Mouse (Mus musculus): ENCODE measurements around the gene Fads6.

Fads6 gene

GRCm38 (mm10) chr11:115249721-115250404 lies 47.6 kb downstream of the Fads6 start:
- DNase-seq = no peak

- no peak for DNase-seq
Observed at GRCm38 (mm10) chr11:115247945-115248344, 49.5 kb downstream of the Fads6 start.

GRCm38 (mm10) chr11:115247240-115247639 lies 50.2 kb downstream of the Fads6 start:
- DNase-seq = no peak

DNA sequence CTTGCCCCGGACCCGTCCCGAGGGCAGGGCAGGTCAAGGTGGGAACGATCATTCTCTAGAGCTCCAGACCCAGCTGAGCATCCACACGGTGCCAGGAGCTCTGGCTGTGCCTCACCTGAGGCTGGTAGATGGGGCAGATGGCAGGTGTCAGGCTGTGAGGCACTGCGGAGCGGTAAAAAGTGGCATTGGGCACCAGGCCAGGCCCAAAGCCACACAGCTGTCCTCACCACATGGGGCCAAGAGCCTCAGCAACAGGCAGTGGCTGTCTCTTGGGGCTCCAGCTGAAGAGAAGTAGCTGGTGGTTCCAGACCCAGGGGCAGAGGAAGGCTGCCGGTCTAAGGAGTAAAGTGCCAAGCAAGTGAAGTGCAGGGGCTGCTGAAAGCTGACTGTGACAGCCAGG lies 51.1 kb downstream of the Fads6 start:
- peak; percentile 73 for DNase-seq

- DNase-seq = no peak
Observed at GRCm38 (mm10) chr11:115244840-115245239, 52.6 kb downstream of the Fads6 start.

GRCm38 (mm10) chr11:115243783-115244182 lies 53.7 kb downstream of the Fads6 start:
- no peak for DNase-seq

DNA sequence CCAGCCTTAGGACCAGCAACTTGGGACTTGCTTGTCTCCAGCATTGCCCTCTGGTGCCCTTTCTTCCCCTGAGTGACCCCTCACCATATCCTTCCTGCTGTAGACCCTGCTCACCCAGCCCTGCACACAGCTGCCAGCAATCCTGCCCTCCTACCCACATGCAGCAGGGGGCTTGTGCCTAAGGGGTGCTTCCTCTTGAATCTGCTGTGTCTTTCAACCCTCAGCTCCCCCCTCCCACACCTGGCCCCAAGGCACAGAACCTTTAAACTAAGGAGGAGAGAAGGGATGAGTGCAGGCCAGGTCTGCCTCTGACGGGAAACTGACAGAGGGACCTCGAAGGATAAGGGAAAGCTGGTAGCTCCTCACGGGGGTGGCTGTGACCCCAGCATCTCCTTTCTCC lies 54.7 kb downstream of the Fads6 start:
- DNase-seq = no peak

DNA sequence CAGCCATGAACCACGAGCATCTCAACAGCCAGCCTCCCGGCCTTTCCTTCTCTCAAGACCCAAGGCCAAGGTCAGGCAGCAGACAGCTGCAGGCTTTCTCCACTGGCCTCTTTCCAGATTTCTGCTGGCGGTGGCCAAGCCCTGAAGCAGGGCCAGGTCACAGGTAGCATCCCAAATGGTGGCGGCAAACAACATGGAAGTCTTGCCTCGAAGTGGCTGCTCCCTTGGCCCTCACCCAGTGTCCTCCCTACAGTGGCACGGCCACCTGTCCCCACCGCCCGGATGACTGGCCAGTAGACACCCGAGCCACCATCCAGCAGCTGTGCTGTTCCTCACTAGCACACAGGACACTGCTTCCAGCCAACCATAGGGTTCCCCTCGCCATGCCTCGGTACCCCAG lies 56.1 kb downstream of the Fads6 start:
- no peak for DNase-seq

- no peak for DNase-seq
Observed at GRCm38 (mm10) chr11:115236570-115236969, 60.9 kb downstream of the Fads6 start.

DNA sequence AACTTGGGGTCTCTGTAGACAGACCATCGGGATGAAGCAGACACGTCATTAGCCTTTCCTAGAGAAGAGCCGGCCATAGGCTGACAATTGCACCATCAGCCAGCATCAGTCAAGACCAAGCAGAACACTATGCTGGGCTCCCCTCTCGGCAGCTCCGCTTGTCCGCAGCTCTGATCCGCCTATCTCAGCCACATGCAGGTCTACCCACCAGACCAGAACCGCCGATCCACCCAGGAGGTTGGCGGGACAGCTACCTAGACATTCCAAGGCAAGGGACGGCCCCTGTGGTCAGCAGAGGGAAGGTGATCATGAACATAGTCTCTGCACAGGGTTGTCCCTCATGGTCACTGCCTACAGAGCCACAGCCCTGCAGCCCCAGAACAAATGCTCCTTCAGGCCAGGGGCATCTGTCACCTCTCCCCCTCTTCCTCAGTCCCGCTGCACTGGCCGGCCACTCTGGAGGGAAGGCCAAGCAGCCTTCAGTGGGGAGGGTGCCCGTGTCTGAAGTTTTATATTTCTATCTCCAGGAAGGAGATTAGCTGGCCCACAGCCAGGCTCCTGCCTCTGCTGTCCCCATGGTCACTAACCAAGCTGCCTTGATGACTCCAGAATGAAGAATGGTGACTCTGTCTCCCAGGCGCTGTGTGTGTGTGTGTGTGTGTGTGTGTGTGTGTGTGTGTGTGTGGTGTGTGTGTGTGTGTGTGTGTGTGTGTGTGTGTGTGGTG lies 63.0 kb downstream of the Fads6 start:
- no peak for DNase-seq

DNA sequence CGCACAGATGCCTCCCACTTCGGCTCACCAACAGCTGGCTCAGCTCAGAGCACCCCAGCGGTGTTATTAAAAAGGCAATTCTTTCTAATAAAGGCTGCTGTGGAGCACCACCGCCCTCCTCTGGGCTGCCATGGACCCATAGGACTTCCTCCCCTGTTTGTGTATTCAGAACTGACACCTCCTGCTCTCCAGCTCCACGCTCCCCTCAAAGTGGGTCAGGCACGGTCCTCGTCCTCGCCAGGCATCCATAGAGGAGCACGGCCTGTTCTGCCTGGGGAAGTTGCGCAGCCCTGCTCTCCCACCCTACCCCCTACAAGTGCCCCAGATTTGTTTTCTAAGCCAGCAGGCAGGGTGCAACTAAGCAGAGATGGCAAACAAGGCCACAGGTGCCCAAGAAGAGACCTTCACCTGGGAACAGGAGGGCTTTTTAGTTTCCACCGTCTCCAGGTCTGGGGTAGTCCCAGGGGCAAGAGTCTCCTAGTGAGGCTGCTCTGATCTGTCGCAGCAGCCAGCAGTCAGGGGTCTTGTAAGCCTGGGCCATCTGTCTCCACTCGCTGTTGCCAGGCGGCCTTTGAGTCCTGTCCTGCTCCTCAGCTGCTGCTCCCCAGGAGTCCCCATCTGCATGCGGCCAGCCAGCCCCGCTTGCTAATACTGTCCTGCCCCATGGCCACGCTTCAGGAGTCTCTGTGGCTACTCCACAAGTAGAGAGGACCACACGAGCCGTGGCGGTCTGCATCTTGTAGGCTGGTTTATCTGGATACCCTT lies 63.8 kb downstream of the Fads6 start:
- DNase-seq = no peak

DNA sequence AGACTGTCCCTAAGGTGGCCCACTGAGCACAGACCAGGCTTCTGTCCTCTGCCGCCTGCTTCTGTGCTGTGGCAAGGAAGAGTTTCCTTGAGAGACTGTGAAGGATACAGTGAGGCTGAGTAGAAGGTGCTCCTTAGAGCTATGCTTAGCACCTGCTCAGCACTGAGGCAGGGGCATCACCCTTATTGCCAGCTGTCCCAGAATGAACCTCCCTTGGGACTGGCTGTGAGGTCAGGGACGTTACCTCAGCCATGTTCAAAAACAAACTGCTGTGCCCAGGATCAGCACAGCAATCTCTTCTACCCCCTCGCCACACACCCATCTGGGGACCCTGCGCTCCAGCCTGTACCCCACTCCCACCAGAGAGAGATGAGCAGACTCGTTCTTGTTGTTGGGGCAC lies 64.6 kb downstream of the Fads6 start:
- no peak for DNase-seq

DNA sequence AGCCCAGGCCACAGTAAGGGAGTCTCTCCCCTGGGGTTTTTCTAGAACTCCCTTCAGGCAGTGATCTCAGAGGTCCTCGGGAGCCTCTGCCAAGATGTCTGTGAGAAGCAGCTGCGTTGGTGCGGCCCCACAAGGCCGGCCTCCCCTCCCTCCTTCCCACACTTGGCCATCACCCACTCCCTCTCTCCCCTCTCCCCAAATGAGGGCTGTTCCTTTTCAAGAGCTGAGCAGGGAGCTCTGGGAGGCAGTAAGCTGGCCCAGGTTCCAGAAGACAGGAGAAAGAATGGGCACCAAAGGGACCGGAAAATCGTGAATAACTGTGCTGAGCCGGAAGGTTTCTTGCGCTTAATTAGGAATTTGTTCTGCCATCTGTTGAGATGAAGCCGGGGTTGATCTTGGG lies 65.5 kb downstream of the Fads6 start:
- DNase-seq = no peak

- DNase-seq = no peak
Observed at GRCm38 (mm10) chr11:115231168-115231915, 66.1 kb downstream of the Fads6 start.

All from cerebellum, adult 11 months (tissue).